Mouse (Mus musculus): ENCODE results near the gene Usp6nl. TPM values are rescaled to one million over a fixed set of nuclear protein-coding genes. Genes with fewer than 3 reads are reported as not detected.

Gene Usp6nl
- polyA plus RNA-seq, 2 experiments = 7.5 to 11.9 TPM

DNA sequence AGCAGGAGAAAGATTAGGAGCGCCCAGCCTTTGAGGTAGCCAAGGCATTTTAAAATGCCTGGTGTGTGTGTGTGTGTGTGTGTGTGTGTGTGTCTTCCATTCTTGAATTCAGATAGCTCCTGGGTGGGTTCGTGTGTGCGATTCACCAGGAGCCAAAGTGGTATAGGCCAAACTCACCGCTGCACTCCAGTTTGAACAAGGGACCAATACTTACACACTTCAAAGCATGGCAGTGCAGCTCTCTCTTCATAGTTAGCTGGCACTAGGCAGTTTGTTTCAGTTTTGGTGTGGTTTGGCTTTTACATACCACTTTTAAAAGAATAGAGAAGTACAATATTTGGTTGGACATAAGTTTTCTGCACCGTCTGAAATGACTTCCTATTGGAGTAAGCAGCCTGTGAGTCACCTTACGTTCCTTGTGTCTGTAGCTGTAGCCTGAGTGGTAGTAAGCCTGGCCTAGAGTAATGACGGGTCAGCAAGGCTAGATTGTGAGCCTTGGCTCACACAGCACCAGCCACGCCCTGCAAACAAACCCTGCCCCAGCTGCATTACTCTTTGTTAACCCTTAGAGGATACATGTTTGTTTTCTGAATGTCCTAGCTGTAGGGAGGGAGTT lies 56.2 kb downstream of the Usp6nl start:
- H3K9me3 ChIP-seq (ENCODE audit: control insufficient read depth, low read length) = no peaks in the 10 kb centered on the region
- no peak for DNase-seq (ENCODE audit: low spot score)
- H3K36me3 ChIP-seq (ENCODE audit: control insufficient read depth, insufficient read depth, low read length) = no peaks in the 10 kb centered on the region
- ATAC-seq (ENCODE audit: low FRiP score, low read depth) = no peak
- no peak overlapping the region for H3K27ac ChIP-seq (replicated peaks; ENCODE audit: low read depth, low read length)
- 67% methylated on average over 8 of the region's 8 CpGs for WGBS
- H3K4me2 ChIP-seq (replicated peaks; ENCODE audit: low read depth, low read length, severe bottlenecking) = no peak overlapping the region
- no peak overlapping the region for H3K9ac ChIP-seq (ENCODE audit: low read depth, low read length, severe bottlenecking)
- no peak overlapping the region for H3K4me3 ChIP-seq (replicated peaks; ENCODE audit: low read length)
- H3K4me1 ChIP-seq (ENCODE audit: control insufficient read depth, insufficient read depth, low read length) = no peaks in the 10 kb centered on the region; the same call in 1 of the 2 replicates
- no peak for TF ChIP-seq POLR2A (IDR thresholded peaks at IDR 0.05; ENCODE audit: borderline replicate concordance, extremely low read depth, insufficient read depth, insufficient read length)
- no peaks in the 10 kb centered on the region for H3K27me3 ChIP-seq (ENCODE audit: control insufficient read depth, insufficient read depth, low read length)

DNA sequence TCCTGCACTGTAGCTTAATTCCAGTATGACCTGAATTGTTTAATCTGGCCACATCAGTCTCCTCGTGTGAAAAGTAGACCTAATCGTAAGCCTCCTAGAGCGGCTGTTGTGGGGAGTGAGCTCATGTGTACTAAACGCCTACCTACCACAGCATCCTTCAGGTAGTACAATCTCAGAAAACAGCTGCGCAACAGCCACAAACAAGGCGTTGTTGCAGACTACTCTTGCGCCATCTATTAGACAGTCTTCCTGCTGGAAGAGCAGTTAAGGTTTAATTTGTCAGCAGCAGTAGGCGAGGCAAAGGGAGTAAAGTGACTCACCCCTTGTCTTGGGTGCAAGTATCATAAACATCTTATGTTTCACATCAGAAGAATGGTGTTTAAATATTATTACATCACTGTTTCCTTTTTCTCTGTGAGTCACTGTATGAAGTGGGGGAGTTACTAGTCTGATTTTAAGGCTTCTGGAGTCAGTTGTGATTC lies 57.3 kb downstream of the Usp6nl start:
- Histone ChIP-seq H3K4me1 (ENCODE audit: control insufficient read depth, insufficient read depth, low read length) (no peaks in the 10 kb centered on the region; the same call in 1 of the 2 replicates), H3K4me2 (replicated peaks; ENCODE audit: low read depth, low read length, severe bottlenecking) (no peak overlapping the region), H3K9me3 (ENCODE audit: control insufficient read depth, low read length) (no peaks in the 10 kb centered on the region), H3K36me3 (ENCODE audit: control insufficient read depth, insufficient read depth, low read length) (no peaks in the 10 kb centered on the region), H3K4me3 (replicated peaks; ENCODE audit: low read length) (no peak overlapping the region), H3K9ac (ENCODE audit: low read depth, low read length, severe bottlenecking) (no peak overlapping the region), H3K27ac (replicated peaks; ENCODE audit: low read depth, low read length) (no peak overlapping the region), H3K27me3 (ENCODE audit: control insufficient read depth, insufficient read depth, low read length) (no peaks in the 10 kb centered on the region)
- TF ChIP-seq POLR2A (IDR thresholded peaks at IDR 0.05; ENCODE audit: borderline replicate concordance, extremely low read depth, insufficient read depth, insufficient read length) = no peak
- DNase-seq (ENCODE audit: low spot score) (no peak), ATAC-seq (ENCODE audit: low FRiP score, low read depth) (no peak)
- 82% methylated on average over 8 of the region's 8 CpGs for WGBS

GRCm38 (mm10) chr2:6380401-6380800 lies 57.9 kb downstream of the Usp6nl start:
- Histone ChIP-seq H3K4me1 (ENCODE audit: control insufficient read depth, insufficient read depth, low read length) (no peaks in the 10 kb centered on the region; the same call in 1 of the 2 replicates), H3K36me3 (ENCODE audit: control insufficient read depth, insufficient read depth, low read length) (no peaks in the 10 kb centered on the region), H3K4me3 (replicated peaks; ENCODE audit: low read length) (no peak overlapping the region), H3K27me3 (ENCODE audit: control insufficient read depth, insufficient read depth, low read length) (no peaks in the 10 kb centered on the region), H3K9ac (ENCODE audit: low read depth, low read length, severe bottlenecking) (no peak overlapping the region), H3K27ac (replicated peaks; ENCODE audit: low read depth, low read length) (no peak overlapping the region), H3K9me3 (ENCODE audit: control insufficient read depth, low read length) (no peaks in the 10 kb centered on the region), H3K4me2 (replicated peaks; ENCODE audit: low read depth, low read length, severe bottlenecking) (no peak overlapping the region)
- DNase-seq (ENCODE audit: low spot score) (no peak), ATAC-seq (ENCODE audit: low FRiP score, low read depth) (no peak)
- WGBS = 85% methylated on average over 9 of the region's 9 CpGs
- no peak for TF ChIP-seq POLR2A (IDR thresholded peaks at IDR 0.05; ENCODE audit: borderline replicate concordance, extremely low read depth, insufficient read depth, insufficient read length)

GRCm38 (mm10) chr2:6384407-6385146 lies 62.1 kb downstream of the Usp6nl start:
- no peaks in the 10 kb centered on the region for H3K27me3 ChIP-seq (ENCODE audit: control insufficient read depth, insufficient read depth, low read length)
- no peak for TF ChIP-seq POLR2A (IDR thresholded peaks at IDR 0.05; ENCODE audit: borderline replicate concordance, extremely low read depth, insufficient read depth, insufficient read length)
- 80% methylated on average over 14 of the region's 14 CpGs for whole genome bisulfite sequencing
- no peak overlapping the region for H3K9ac ChIP-seq (ENCODE audit: low read depth, low read length, severe bottlenecking)
- no peak overlapping the region for H3K27ac ChIP-seq (replicated peaks; ENCODE audit: low read depth, low read length)
- no peak for ATAC-seq (ENCODE audit: low FRiP score, low read depth)
- no peak overlapping the region for H3K4me2 ChIP-seq (replicated peaks; ENCODE audit: low read depth, low read length, severe bottlenecking)
- H3K9me3 ChIP-seq (ENCODE audit: control insufficient read depth, low read length) = no peaks in the 10 kb centered on the region
- no peak for DNase-seq (ENCODE audit: low spot score)
- H3K4me1 ChIP-seq (ENCODE audit: control insufficient read depth, insufficient read depth, low read length) = no peaks in the 10 kb centered on the region
- no peaks in the 10 kb centered on the region for H3K36me3 ChIP-seq (ENCODE audit: control insufficient read depth, insufficient read depth, low read length)
- H3K4me3 ChIP-seq (replicated peaks; ENCODE audit: low read length) = no peak overlapping the region

DNA sequence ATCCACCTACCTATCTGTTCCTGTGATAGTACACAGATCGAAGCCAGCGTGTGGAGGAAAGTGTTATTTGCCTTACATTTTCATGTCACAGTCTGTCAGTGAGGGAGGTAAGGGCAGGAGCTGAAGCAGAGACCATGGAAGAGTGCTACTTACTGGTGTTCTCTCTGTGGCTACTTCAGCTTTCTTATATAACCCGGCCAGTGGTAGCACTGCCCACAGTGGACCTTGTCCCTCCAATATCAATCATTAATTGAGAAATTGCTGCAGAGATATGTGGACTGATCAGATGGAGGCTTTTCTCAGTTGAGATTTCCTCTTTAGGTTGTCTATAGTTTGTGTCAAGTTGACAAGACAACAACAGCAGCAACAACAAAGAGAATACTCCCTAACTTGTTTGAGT lies 66.7 kb downstream of the Usp6nl start:
- Histone ChIP-seq H3K36me3 (ENCODE audit: control insufficient read depth, insufficient read depth, low read length) (no peaks in the 10 kb centered on the region), H3K4me1 (ENCODE audit: control insufficient read depth, insufficient read depth, low read length) (0 out of 2 replicates have a peak, but pooled peaks cover 4% of the 10 kb centered on the region), H3K27ac (replicated peaks; ENCODE audit: low read depth, low read length) (no peak overlapping the region), H3K4me2 (replicated peaks; ENCODE audit: low read depth, low read length, severe bottlenecking) (no peak overlapping the region), H3K9me3 (ENCODE audit: control insufficient read depth, low read length) (no peaks in the 10 kb centered on the region), H3K27me3 (ENCODE audit: control insufficient read depth, insufficient read depth, low read length) (no peaks in the 10 kb centered on the region), H3K9ac (ENCODE audit: low read depth, low read length, severe bottlenecking) (no peak overlapping the region), H3K4me3 (replicated peaks; ENCODE audit: low read length) (no peak overlapping the region)
- DNase-seq (ENCODE audit: low spot score) = no peak
- 97% methylated on average over 3 of the region's 3 CpGs for WGBS
- TF ChIP-seq POLR2A (IDR thresholded peaks at IDR 0.05; ENCODE audit: borderline replicate concordance, extremely low read depth, insufficient read depth, insufficient read length) = no peak
- ATAC-seq (ENCODE audit: low FRiP score, low read depth) = no peak

All from limb, embryonic 14.5 days (tissue).